Mouse (Mus musculus) neural tube, postnatal 0 days (tissue): ENCODE results near the gene Adarb1. TPM values are rescaled to one million over a fixed set of nuclear protein-coding genes. Genes with fewer than 3 reads are reported as not detected.

Experiments used
- polyA plus RNA-seq: library from polyadenylated mRNA; unstranded; fragments of >200 nt; fragmentation: Nextera tagmentation; extraction: Ambion mirVana; gene quantifications from 2 replicates; pipeline ENCODE4 v1.2.1, GENCODE M21; 2015

The Adarb1 gene
- 21.2 and 22.5 TPM in 2 replicates for polyA plus RNA-seq

DNA sequence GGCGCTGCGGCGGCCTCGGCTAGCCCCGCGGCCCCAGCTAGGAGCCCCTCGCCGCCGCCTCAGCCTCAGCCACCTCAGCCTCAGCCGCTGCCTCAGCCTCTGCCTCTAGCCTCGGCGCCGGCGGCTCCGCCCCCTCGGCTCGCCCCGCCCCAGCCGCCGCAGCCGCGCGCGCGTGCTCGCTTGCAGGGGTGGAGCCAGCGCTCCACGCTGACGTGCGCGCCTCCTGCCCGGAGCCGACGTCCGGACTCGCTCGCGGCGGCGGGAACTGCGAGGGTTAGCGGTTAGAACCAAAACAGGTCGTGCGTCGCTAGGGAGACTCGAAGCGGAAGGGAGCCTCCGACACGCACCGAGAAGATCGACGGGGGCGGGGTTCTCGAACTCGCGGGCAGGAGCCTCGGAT is at the start of gene Adarb1:
Gene Adarb1 (minus strand): TSS at position 133 of the 400 bp plus-strand sequence.

GRCm38 (mm10) chr10:77258704-77259621 is 159.1 kb downstream of the Adarb1 start, which contains the start of gene Pofut2:
TSS of gene Pofut2 (plus strand) at chr10:77259218.

Other genes starting within 250 kb of the Adarb1 start
- 46.6 and 49.8 TPM in 2 replicates for gene Pofut2, start 159.1 kb downstream of the Adarb1 start, polyA plus RNA-seq
- 34.3 and 38.1 TPM in 2 replicates for gene Fam207a, start 97.5 kb upstream of the Adarb1 start, polyA plus RNA-seq
- 1.5 and 1.6 TPM in 2 replicates for gene Itgb2, start 112.0 kb upstream of the Adarb1 start, polyA plus RNA-seq
- gene Pttg1ip, start 163.4 kb upstream of the Adarb1 start, polyA plus RNA-seq, result 87.6 and 92.6 TPM in 2 replicates
- gene Sumo3, start 187.8 kb upstream of the Adarb1 start, polyA plus RNA-seq, result 276 and 292 TPM in 2 replicates
- gene Gm49325, start 187.9 kb upstream of the Adarb1 start, polyA plus RNA-seq, result 1.7 and 3.1 TPM in 2 replicates
- gene Ube2g2, start 204.0 kb upstream of the Adarb1 start, polyA plus RNA-seq, result 53.8 and 60.5 TPM in 2 replicates